Mouse (Mus musculus): ENCODE results near the gene S100a6.

The S100a6 gene

GRCm38 (mm10) chr3:90626266-90627021 lies 13.8 kb downstream of the S100a6 start:
- DNase-seq (ENCODE audit: low read depth, low spot score) = no peak

GRCm38 (mm10) chr3:90627366-90627765 lies 14.7 kb downstream of the S100a6 start:
- DNase-seq (ENCODE audit: low read depth, low spot score) = no peak

GRCm38 (mm10) chr3:90627807-90628206 lies 15.1 kb downstream of the S100a6 start:
- peak; percentile 60 for DNase-seq (ENCODE audit: low read depth, low spot score)

- no peak for DNase-seq (ENCODE audit: low read depth, low spot score)
These were observed 16.6 kb downstream of the S100a6 start for GRCm38 (mm10) chr3:90629298-90629697.

- no peak for DNase-seq (ENCODE audit: low read depth, low spot score)
These were observed 19.3 kb downstream of the S100a6 start for GRCm38 (mm10) chr3:90631984-90632383.

GRCm38 (mm10) chr3:90638511-90639275 lies 26.0 kb downstream of the S100a6 start:
- no peak for DNase-seq (ENCODE audit: low read depth, low spot score)

GRCm38 (mm10) chr3:90639511-90640154 lies 27.0 kb downstream of the S100a6 start:
- DNase-seq (ENCODE audit: low read depth, low spot score) = peak; percentile 80

GRCm38 (mm10) chr3:90640981-90641380 lies 28.3 kb downstream of the S100a6 start:
- DNase-seq (ENCODE audit: low read depth, low spot score) = no peak

- DNase-seq (ENCODE audit: low read depth, low spot score) = peak; percentile 73
These were observed 31.5 kb downstream of the S100a6 start for GRCm38 (mm10) chr3:90644220-90644619.

GRCm38 (mm10) chr3:90647291-90647690 lies 34.6 kb downstream of the S100a6 start:
- DNase-seq (ENCODE audit: low read depth, low spot score) = no peak

GRCm38 (mm10) chr3:90648981-90649380 lies 36.3 kb downstream of the S100a6 start:
- DNase-seq (ENCODE audit: low read depth, low spot score) = no peak

- DNase-seq (ENCODE audit: low read depth, low spot score) = no peak
These were observed 37.1 kb downstream of the S100a6 start for GRCm38 (mm10) chr3:90649832-90650231.

GRCm38 (mm10) chr3:90652878-90653508 lies 40.3 kb downstream of the S100a6 start:
- peak; percentile 78 for DNase-seq (ENCODE audit: low read depth, low spot score)

- no peak for DNase-seq (ENCODE audit: low read depth, low spot score)
These were observed 41.0 kb downstream of the S100a6 start, which contains the start of gene S100a7a for GRCm38 (mm10) chr3:90653717-90654116. Gene S100a7a, plus strand, starts transcription at chr3:90654017.

GRCm38 (mm10) chr3:90657405-90657804 lies 44.7 kb downstream of the S100a6 start:
- peak; percentile 7 for DNase-seq (ENCODE audit: low read depth, low spot score)

GRCm38 (mm10) chr3:90659364-90660044 lies 46.8 kb downstream of the S100a6 start:
- no peak for DNase-seq (ENCODE audit: low read depth, low spot score)

- DNase-seq (ENCODE audit: low read depth, low spot score) = peak; percentile 36
These were observed 51.5 kb downstream of the S100a6 start for GRCm38 (mm10) chr3:90664219-90664618.

- DNase-seq (ENCODE audit: low read depth, low spot score) = no peak
These were observed 56.2 kb downstream of the S100a6 start, which contains the start of gene S100a8 for GRCm38 (mm10) chr3:90668846-90669245. Gene S100a8, plus strand, starts transcription at chr3:90668978.

All from CD4-positive, CD25-positive, alpha-beta regulatory T cell, adult 2 months (primary cell).